Mouse (Mus musculus): ENCODE results near the gene Tbc1d19. TPM values are rescaled to one million over a fixed set of nuclear protein-coding genes. Genes with fewer than 3 reads are reported as not detected.

Tbc1d19 gene
- total and polyA plus RNA-seq, 3 experiments = not detected

- Histone ChIP-seq H3K9ac (ENCODE audit: control insufficient read depth, low read depth, low read length, poor library complexity, severe bottlenecking) (no peak overlapping the region), H3K36me3 (ENCODE audit: control insufficient read depth in 1 of 2, insufficient read depth in 2 of 2, low read length in 2 of 2) (no peaks in the 10 kb centered on the region), H3K4me3 (ENCODE audit: control insufficient read depth in 1 of 2, insufficient read depth in 1 of 2, low read depth in 2 of 2, low read length in 2 of 2) (no peak overlapping the region), H3K9me3 (replicated peaks; ENCODE audit: insufficient read depth, low read length) (no peaks in the 10 kb centered on the region), H3K27me3 (ENCODE audit: control insufficient read depth in 1 of 2, insufficient read depth in 2 of 2, low read length in 2 of 2) (no peaks in the 10 kb centered on the region), H3K27ac (ENCODE audit: control insufficient read depth, low read depth, low read length) (no peak overlapping the region), H3K79me2 (ENCODE audit: control insufficient read depth, insufficient read depth, low read length, poor library complexity) (no peaks in the 10 kb centered on the region), H3K4me1 (ENCODE audit: control insufficient read depth in 1 of 2, insufficient read depth in 2 of 2, low read length in 2 of 2) (no peaks in the 10 kb centered on the region)
- TF ChIP-seq TCF12 (IDR thresholded peaks at IDR 0.05; ENCODE audit: low read depth, low read length) (no peak), SIN3A (IDR thresholded peaks at IDR 0.05; ENCODE audit: low read length) (no peak), MAZ (IDR thresholded peaks at IDR 0.05; ENCODE audit: low read depth, low read length) (no peak), MYC (IDR thresholded peaks at IDR 0.05; ENCODE audit: low read depth, low read length) (no peak), RAD21 (IDR thresholded peaks at IDR 0.05; ENCODE audit: low read depth, low read length) (no peak), RCOR1 (IDR thresholded peaks at IDR 0.05; ENCODE audit: low read depth, low read length) (no peak), TBP (IDR thresholded peaks at IDR 0.05; ENCODE audit: low read depth, low read length) (no peak), ETS1 (IDR thresholded peaks at IDR 0.05; ENCODE audit: low read depth, low read length) (no peak)
- DNase-seq (ENCODE audit: low read depth, low spot score) = no peak
Measured at GRCm38 (mm10) chr5:53825886-53826285, 16.5 kb downstream of the Tbc1d19 start.

- no peak overlapping the region for H3K9ac ChIP-seq (ENCODE audit: control insufficient read depth, low read depth, low read length, poor library complexity, severe bottlenecking)
- H3K79me2 ChIP-seq (ENCODE audit: control insufficient read depth, insufficient read depth, low read length, poor library complexity) = no peaks in the 10 kb centered on the region
- no peaks in the 10 kb centered on the region for H3K4me1 ChIP-seq (ENCODE audit: control insufficient read depth in 1 of 2, insufficient read depth in 2 of 2, low read length in 2 of 2)
- no peak for DNase-seq (ENCODE audit: low read depth, low spot score)
- H3K27me3 ChIP-seq (ENCODE audit: control insufficient read depth in 1 of 2, insufficient read depth in 2 of 2, low read length in 2 of 2) = no peaks in the 10 kb centered on the region
- H3K36me3 ChIP-seq (ENCODE audit: control insufficient read depth in 1 of 2, insufficient read depth in 2 of 2, low read length in 2 of 2) = no peaks in the 10 kb centered on the region
- TF ChIP-seq EP300 (IDR thresholded peaks at IDR 0.05; ENCODE audit: low read depth in 1 of 2, low read length in 2 of 2) = no peak
- no peak for TF ChIP-seq RAD21 (IDR thresholded peaks at IDR 0.05; ENCODE audit: low read depth, low read length)
- no peak for TF ChIP-seq TBP (IDR thresholded peaks at IDR 0.05; ENCODE audit: low read depth, low read length)
- no peak for TF ChIP-seq USF1 (IDR thresholded peaks at IDR 0.05; ENCODE audit: low read depth, low read length)
- no peak for TF ChIP-seq ELF1 (IDR thresholded peaks at IDR 0.05; ENCODE audit: low read depth, low read length)
- no peak for TF ChIP-seq MAFK (IDR thresholded peaks at IDR 0.05; ENCODE audit: borderline replicate concordance, low read depth, low read length)
- TF ChIP-seq POLR2AphosphoS5 (IDR thresholded peaks at IDR 0.05; ENCODE audit: borderline replicate concordance, low read depth, low read length) = no peak
- TF ChIP-seq KAT2A (conservative IDR thresholded peaks at IDR 0.05; ENCODE audit: low read depth, low read length) = no peak
- no peak for TF ChIP-seq GABPA (IDR thresholded peaks at IDR 0.05; ENCODE audit: low read depth, low read length)
- no peak for TF ChIP-seq E2F4 (IDR thresholded peaks at IDR 0.05; ENCODE audit: borderline replicate concordance, low read depth, low read length)
- no peak for TF ChIP-seq MYC (IDR thresholded peaks at IDR 0.05; ENCODE audit: low read depth, low read length)
- no peak for TF ChIP-seq POLR2A (IDR thresholded peaks at IDR 0.05; ENCODE audit: control insufficient read depth in 1 of 2, insufficient read depth in 1 of 2, low read depth in 1 of 2, low read length in 2 of 2, poor library complexity in 1 of 2)
- no peak for TF ChIP-seq SIN3A (IDR thresholded peaks at IDR 0.05; ENCODE audit: low read length)
- no peak overlapping the region for H3K27ac ChIP-seq (ENCODE audit: control insufficient read depth, low read depth, low read length)
- H3K4me3 ChIP-seq (ENCODE audit: control insufficient read depth in 1 of 2, insufficient read depth in 1 of 2, low read depth in 2 of 2, low read length in 2 of 2) = no peak overlapping the region
- H3K9me3 ChIP-seq (replicated peaks; ENCODE audit: insufficient read depth, low read length) = no peaks in the 10 kb centered on the region
Measured at GRCm38 (mm10) chr5:53834489-53834888, 25.1 kb downstream of the Tbc1d19 start.
